Mouse (Mus musculus) retina, adult 2 months (tissue): Measurements from ENCODE around the gene Creb3l4.

Source experiments
- DNase-seq: peaks from one replicate; pipeline ENCODE4 v3.0.0-alpha.2; 2012; ENCODE audit warnings: low read depth, low spot score

Gene Creb3l4

DNA sequence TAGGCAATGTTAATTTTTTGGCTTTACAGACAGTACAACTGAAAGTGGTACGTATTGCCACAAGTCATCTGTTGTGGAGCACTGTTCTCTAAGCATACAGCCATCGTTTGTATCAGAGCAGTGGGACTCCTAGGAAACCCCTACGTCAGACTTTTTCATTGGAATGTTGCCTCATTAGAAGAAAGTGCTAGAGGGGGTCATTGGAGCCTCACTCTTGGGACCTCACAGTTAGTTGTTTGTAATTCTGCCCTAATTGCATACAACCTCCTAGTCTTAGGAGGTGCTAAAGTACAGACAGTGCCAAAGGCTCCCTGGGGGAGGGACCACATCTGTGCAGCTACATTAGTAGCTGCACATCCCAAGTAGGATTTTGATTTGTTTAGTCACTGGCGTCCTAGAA is 48.6 kb downstream of the Creb3l4 start:
- DNase-seq = no peak

DNA sequence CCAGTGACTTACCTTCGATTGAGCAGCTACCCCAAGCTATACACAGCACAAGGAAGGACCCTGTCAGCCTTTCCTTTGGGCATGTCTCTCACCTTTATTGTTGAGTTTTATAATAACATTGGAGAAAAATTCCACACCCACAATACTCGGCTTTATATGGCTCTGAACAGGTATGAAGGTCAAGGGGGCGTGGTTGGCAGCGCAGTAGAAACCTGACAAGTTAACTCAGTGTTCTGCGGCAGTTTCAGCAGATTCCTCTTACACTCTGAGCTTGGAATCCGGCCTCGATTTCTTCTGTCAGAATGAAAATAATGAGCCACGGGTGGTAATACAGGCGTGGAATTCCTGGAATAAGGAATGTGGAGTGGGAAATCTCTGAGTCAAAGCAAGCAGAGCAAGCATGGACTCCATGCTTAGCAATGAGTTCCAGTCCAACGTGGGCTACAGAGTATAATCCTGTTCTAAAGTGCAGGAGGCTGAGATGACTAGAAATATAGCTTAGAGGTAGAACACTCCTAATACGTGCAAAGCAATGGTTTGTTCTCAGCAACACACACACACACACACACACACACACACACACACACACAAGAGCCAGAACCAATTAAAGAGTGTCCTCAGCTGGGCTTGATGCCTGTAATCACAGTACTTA is 52.3 kb downstream of the Creb3l4 start:
- DNase-seq = no peak
